Mouse (Mus musculus): Measurements from ENCODE around the gene Mtfr1l.

- TF ChIP-seq CTCF (IDR thresholded peaks at IDR 0.05; ENCODE audit: low read depth, low read length) (no peak), POLR2A (IDR thresholded peaks at IDR 0.05; ENCODE audit: borderline replicate concordance, low read depth, low read length) (no peak)
Observed at GRCm38 (mm10) chr4:134546814-134547705, 11.9 kb upstream of the Mtfr1l start.

Data from bone marrow macrophage, adult 2 months (primary cell).